Mouse (Mus musculus) bone marrow macrophage, adult 2 months (primary cell): ENCODE results near the gene Csrp1.

Experiments used
- CTCF ChIP-seq: IDR thresholded peaks from 2 replicates; pipeline ENCODE4 v1.5.1; 2012; ENCODE audit warnings: low read depth, mild to moderate bottlenecking, low read length, moderate library complexity
- POLR2A ChIP-seq: IDR thresholded peaks from 2 replicates; pipeline ENCODE4 v1.6.1; 2012; ENCODE audit warnings: mild to moderate bottlenecking, low read depth, low read length, borderline replicate concordance

DNA sequence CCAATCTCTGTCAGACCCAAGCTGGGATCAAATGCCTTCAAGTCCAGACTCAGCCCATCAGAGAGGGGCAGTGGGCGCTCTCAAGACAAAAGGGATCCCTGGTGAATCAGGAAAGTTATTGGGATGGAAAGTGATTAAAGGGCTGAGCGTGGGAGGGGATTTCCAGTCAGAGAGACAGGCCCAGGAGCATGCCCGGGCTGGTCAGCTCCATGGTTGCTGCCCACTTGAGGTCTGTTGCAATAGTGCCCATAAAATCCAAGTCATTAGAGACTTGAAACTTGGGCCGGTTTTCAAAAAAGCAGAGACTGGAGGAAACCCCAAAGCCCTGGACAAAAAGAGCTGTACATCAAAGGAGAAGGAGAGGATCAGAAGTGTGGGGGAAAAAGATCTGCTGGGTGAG lies 39.8 kb downstream of the Csrp1 start:
- TF ChIP-seq CTCF (no peak), POLR2A (no peak)
